Mouse (Mus musculus): ENCODE results near the gene Spred2.

GRCm38 (mm10) chr11:19912661-19913060 lies 11.5 kb upstream of the Spred2 start:
- no peak for TF ChIP-seq CTCF (IDR thresholded peaks at IDR 0.05; ENCODE audit: borderline replicate concordance, control insufficient read depth, extremely low read depth, insufficient read depth, low read length, poor library complexity)
- no peak for TF ChIP-seq POLR2A (IDR thresholded peaks at IDR 0.05; ENCODE audit: control insufficient read depth, extremely low read depth, insufficient read depth, low read length, poor library complexity)

All from thymus, adult 2 months (tissue).